Mouse (Mus musculus) cerebellum, adult 11-12 months (tissue): ENCODE data around the gene Zfand2b.

Experiments used
- DNase-seq: peaks from one replicate; pipeline ENCODE4 v3.0.0; 2022

The Zfand2b gene

GRCm38 (mm10) chr1:75215785-75216184, 47.3 kb downstream of the Zfand2b start:
- DNase-seq = peak; percentile 52

- peak; percentile 76 for DNase-seq
These were observed 48.5 kb downstream of the Zfand2b start for GRCm38 (mm10) chr1:75216797-75217585.

GRCm38 (mm10) chr1:75217893-75218226, 49.4 kb downstream of the Zfand2b start:
- no peak for DNase-seq

- DNase-seq = peak; percentile 96
These were observed 50.0 kb downstream of the Zfand2b start for GRCm38 (mm10) chr1:75218227-75219001.

- peak; percentile 97 for DNase-seq
These were observed 50.6 kb downstream of the Zfand2b start for GRCm38 (mm10) chr1:75219078-75219477.

GRCm38 (mm10) chr1:75219531-75219930, 51.1 kb downstream of the Zfand2b start, which contains the start of gene Tuba4a:
Gene Tuba4a, minus strand, starts transcription at chr1:75219865.
- DNase-seq = no peak
